Comparison of ENCODE assay signal across 8 mouse cellular contexts in genomic region chrX:166478631-166479364, GRCm38 (mm10). TPM values are rescaled to one million over a fixed set of nuclear protein-coding genes. Genes with fewer than 3 reads are reported as not detected.
DNase-seq lines count a peak whose midpoint lies in the region; ATAC-seq and TF ChIP-seq lines count a peak whose summit lies in the region.

No protein-coding gene starts in this region.

- H3K4me1 ChIP-seq in ES-Bruce4 (ENCODE audit: control insufficient read depth, insufficient read depth, low read length) = peaks cover 3% of the 10 kb centered on the region
- H3K4me1 ChIP-seq in stomach, embryonic 16.5 days (ENCODE audit: control insufficient read depth, insufficient read depth, low read length) = no peaks in the 10 kb centered on the region

- H3K9me3 ChIP-seq in ES-Bruce4 (replicated peaks; ENCODE audit: control insufficient read depth, insufficient read depth, low read length, poor library complexity, severe bottlenecking) = no peaks in the 10 kb centered on the region
- H3K9me3 ChIP-seq in stomach, embryonic 16.5 days (replicated peaks; ENCODE audit: control insufficient read depth, low read length) = no peaks in the 10 kb centered on the region

- no peak for TF ChIP-seq POLR2A in ES-Bruce4 (IDR thresholded peaks at IDR 0.05; ENCODE audit: insufficient read depth, low read length)

- peak overlapping the region; percentile 78 for H3K9ac ChIP-seq in ES-Bruce4 (ENCODE audit: low read depth, poor library complexity, severe bottlenecking)
- peak overlapping the region; percentile 83 for H3K9ac ChIP-seq in stomach, embryonic 16.5 days (ENCODE audit: low read length)

- peak overlapping the region; percentile 99 for H3K4me3 ChIP-seq in ES-Bruce4 (ENCODE audit: low read depth, low read length)
- peak overlapping the region; percentile 56 for H3K4me3 ChIP-seq in stomach, embryonic 16.5 days (replicated peaks; ENCODE audit: low read length)

- no peak overlapping the region for H3K27ac ChIP-seq in ES-Bruce4 (ENCODE audit: insufficient read depth, low read length)
- H3K27ac ChIP-seq in stomach, embryonic 16.5 days (ENCODE audit: low read length) = peak overlapping the region; percentile 86

- no peak for TF ChIP-seq CTCF in ES-Bruce4 (IDR thresholded peaks at IDR 0.05; ENCODE audit: low read depth, low read length)

- peaks cover 14% of the 10 kb centered on the region for H3K36me3 ChIP-seq in ES-Bruce4 (ENCODE audit: control insufficient read depth, insufficient read depth, low read length, poor library complexity, severe bottlenecking)
- no peaks in the 10 kb centered on the region for H3K36me3 ChIP-seq in stomach, embryonic 16.5 days (ENCODE audit: control insufficient read depth, insufficient read depth, low read length)

- peak; percentile 19 for ATAC-seq in common myeloid progenitor, adult 5-6 weeks (replicated peaks; ENCODE audit: low read depth, poor library complexity, severe bottlenecking)
- ATAC-seq in stomach, embryonic 16.5 days (ENCODE audit: insufficient read depth, low FRiP score) = no peak

- 17% methylated on average over 28 of the region's 28 CpGs for WGBS in stomach, embryonic 16.5 days

- intact Hi-C loops in left cerebral cortex, postnatal 25 days (cut with DNase I) = loop anchor here (2.0 kb wide), 1 partner anchor 32 kb away; no protein-coding TSS in a partner anchor

- TF ChIP-seq EP300 in ES-Bruce4 (IDR thresholded peaks at IDR 0.05; ENCODE audit: insufficient read depth, low read depth, low read length) = no peak

- peak; percentile 2 for DNase-seq in left cerebral cortex, adult 11 months (ENCODE audit: low spot score)
- DNase-seq in left cerebral cortex, postnatal 25 days (ENCODE audit: low spot score in 2 of 2) = no peak
- peak; percentile 3 to 13 for DNase-seq in heart, adult 9 months (ENCODE audit: low spot score in 2 of 2)
- DNase-seq in kidney, adult 9 months = peak; percentile 48
- DNase-seq in lung, postnatal 25 days (ENCODE audit: low spot score) = peak; percentile 24

- H3K4me2 ChIP-seq in stomach, embryonic 16.5 days (ENCODE audit: low read depth, low read length) = peak overlapping the region; percentile 61

- H3K27me3 ChIP-seq in ES-Bruce4 (ENCODE audit: control insufficient read depth, insufficient read depth, low read length, poor library complexity, severe bottlenecking) = no peaks in the 10 kb centered on the region
- 0 out of 2 replicates have a peak, but pooled peaks cover 2% of the 10 kb centered on the region for H3K27me3 ChIP-seq in stomach, embryonic 16.5 days (ENCODE audit: control insufficient read depth, insufficient read depth, low read length)

RNA-seq across cellular contexts. Expression of gene Rab9, which starts 0.9 kb away (rescaled TPM):
- total RNA-seq in left cerebral cortex, postnatal 25 days (2021) = 10 to 100 TPM; 37.4 to 39.4 TPM
- 74.9 and 75.8 TPM in 2 replicates for polyA plus RNA-seq in ES-Bruce4 (2011; ENCODE audit: insufficient read depth, insufficient read length, low read depth, missing spikeins)
- 67.4 TPM in 2 replicates for total RNA-seq in common myeloid progenitor, adult 5-6 weeks (2017)
- polyA plus RNA-seq in stomach, embryonic 16.5 days (2015; fragmentation: Nextera tagmentation; extraction: Ambion mirVana) = 51.2 and 54.4 TPM in 2 replicates

RNA-seq across cellular contexts. Expression of gene Ofd1, which starts 38.3 kb away (rescaled TPM):
- total RNA-seq in left cerebral cortex, postnatal 25 days (2021) = 1 to 10 TPM; 4.2 to 4.7 TPM
- polyA plus RNA-seq in ES-Bruce4 (2011; ENCODE audit: insufficient read depth, insufficient read length, low read depth, missing spikeins) = 19.7 and 19.8 TPM in 2 replicates
- 13.1 and 15.8 TPM in 2 replicates for total RNA-seq in common myeloid progenitor, adult 5-6 weeks (2017)
- 5.6 TPM in 2 replicates for polyA plus RNA-seq in stomach, embryonic 16.5 days (2015; fragmentation: Nextera tagmentation; extraction: Ambion mirVana)

RNA-seq across cellular contexts. Expression of gene Trappc2, which starts 38.4 kb away (rescaled TPM):
- total RNA-seq in left cerebral cortex, postnatal 25 days (2021) = 10 to 100 TPM; 48.6 to 56.8 TPM
- 11.0 and 12.3 TPM in 2 replicates for polyA plus RNA-seq in ES-Bruce4 (2011; ENCODE audit: insufficient read depth, insufficient read length, low read depth, missing spikeins)
- total RNA-seq in common myeloid progenitor, adult 5-6 weeks (2017) = 7.9 and 13.0 TPM in 2 replicates
- 26.8 and 31.4 TPM in 2 replicates for polyA plus RNA-seq in stomach, embryonic 16.5 days (2015; fragmentation: Nextera tagmentation; extraction: Ambion mirVana)

RNA-seq across cellular contexts. Expression of gene Tceanc, which starts 39.6 kb away (rescaled TPM):
- total RNA-seq in left cerebral cortex, postnatal 25 days (2021) = 1 to 10 TPM; 1.7 to 1.8 TPM
- polyA plus RNA-seq in ES-Bruce4 (2011; ENCODE audit: insufficient read depth, insufficient read length, low read depth, missing spikeins) = 9.9 and 10.5 TPM in 2 replicates
- 7.2 and 7.6 TPM in 2 replicates for total RNA-seq in common myeloid progenitor, adult 5-6 weeks (2017)
- polyA plus RNA-seq in stomach, embryonic 16.5 days (2015; fragmentation: Nextera tagmentation; extraction: Ambion mirVana) = 5.2 and 5.4 TPM in 2 replicates

Comparison
In these comparisons a context has a peak if more than half of its experiments do, and no peak if none do; other contexts are left out.
1. DNase-seq: peak in left cerebral cortex, adult 11 months (single experiment), heart, adult 9 months (2 of 2), kidney, adult 9 months (single experiment) and lung, postnatal 25 days (single experiment); none in left cerebral cortex, postnatal 25 days (0 of 2).